ENCODE assay signal across 21 mouse cellular contexts in the genomic region with DNA sequence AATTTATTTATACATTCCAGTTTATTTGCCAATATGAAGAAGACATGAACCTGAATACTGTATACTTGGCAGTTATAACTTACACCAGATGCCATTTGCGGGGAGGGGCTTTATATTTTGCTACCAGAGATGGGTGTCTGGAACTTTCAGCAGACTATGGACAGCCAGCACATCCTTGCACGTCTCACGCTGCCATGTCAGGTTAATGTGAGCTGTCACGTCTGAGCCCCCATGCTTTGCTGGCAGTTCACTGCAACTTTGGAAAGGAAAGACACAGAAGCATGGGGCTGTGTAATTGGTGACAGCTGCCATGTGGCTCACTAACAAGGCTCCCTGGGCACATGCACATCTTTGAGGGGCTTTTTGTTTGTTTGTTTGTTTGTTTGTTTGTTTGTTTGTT.
A peak's percentile ranks its signal among the peaks of the same experiment; 100 is the strongest.
DNase-seq lines count a peak whose midpoint lies in the region; ATAC-seq lines count a peak whose summit lies in the region.
"Had no signal": no experiment of that assay in that cellular context is flagged by ENCODE, and none has a peak within 500 bp of the region (broad histone marks: within the 10 kb centered on the region; RNA-seq: fewer than 3 reads in every experiment).

No protein-coding gene starts in this region.

- no peak overlapping the region for H3K9ac ChIP-seq in forebrain, embryonic 15.5 days (replicated peaks)
- no peak overlapping the region for H3K9ac ChIP-seq in forebrain, embryonic 12.5 days
- H3K9ac ChIP-seq: embryonic facial prominence, embryonic 13.5 days; hindbrain, embryonic 12.5 days; liver, embryonic 13.5 days; lung, embryonic 15.5 days; neural tube, embryonic 13.5 days had no signal

- WGBS in forebrain, embryonic 15.5 days, result 42% methylated on average over 4 of the region's 4 CpGs
- 73% methylated on average over 4 of the region's 4 CpGs for WGBS in forebrain, embryonic 12.5 days
- 55% methylated on average over 4 of the region's 4 CpGs for WGBS in embryonic facial prominence, embryonic 10.5 days
- WGBS in midbrain, embryonic 10.5 days, result 63% methylated on average over 4 of the region's 4 CpGs

- no peaks in the 10 kb centered on the region for H3K27me3 ChIP-seq in forebrain, embryonic 15.5 days
- H3K27me3 ChIP-seq in forebrain, embryonic 12.5 days, result no peaks in the 10 kb centered on the region
- no peaks in the 10 kb centered on the region for H3K27me3 ChIP-seq in embryonic facial prominence, embryonic 10.5 days (replicated peaks; ENCODE audit: low read depth, poor library complexity, severe bottlenecking)
- peaks cover 4% of the 10 kb centered on the region; the same call in 1 of the 2 replicates for H3K27me3 ChIP-seq in midbrain, embryonic 10.5 days (ENCODE audit: low read depth, poor library complexity, severe bottlenecking)
- H3K27me3 ChIP-seq: embryonic facial prominence, embryonic 13.5 days; hindbrain, embryonic 12.5 days; liver, embryonic 13.5 days; lung, embryonic 15.5 days; neural tube, embryonic 13.5 days had no signal

- ATAC-seq in forebrain, embryonic 15.5 days (replicated peaks), result peak; percentile 92
- ATAC-seq in forebrain, embryonic 12.5 days (ENCODE audit: low FRiP score), result no peak
- ATAC-seq: activated CD4-positive, CD25-positive, alpha-beta regulatory T cell, adult 4 months; intestine, embryonic 16.5 days; Patski had no signal

- no peak overlapping the region for H3K4me2 ChIP-seq in forebrain, embryonic 15.5 days (replicated peaks)
- H3K4me2 ChIP-seq in forebrain, embryonic 12.5 days, result no peak overlapping the region
- H3K4me2 ChIP-seq: embryonic facial prominence, embryonic 13.5 days; hindbrain, embryonic 12.5 days; liver, embryonic 13.5 days; lung, embryonic 15.5 days; neural tube, embryonic 13.5 days had no signal

- H3K9me3 ChIP-seq in forebrain, embryonic 15.5 days, result no peaks in the 10 kb centered on the region
- H3K9me3 ChIP-seq in forebrain, embryonic 12.5 days, result no peaks in the 10 kb centered on the region
- no peaks in the 10 kb centered on the region for H3K9me3 ChIP-seq in embryonic facial prominence, embryonic 10.5 days
- H3K9me3 ChIP-seq in midbrain, embryonic 10.5 days (replicated peaks), result no peaks in the 10 kb centered on the region
- H3K9me3 ChIP-seq: embryonic facial prominence, embryonic 13.5 days; hindbrain, embryonic 12.5 days; liver, embryonic 13.5 days; lung, embryonic 15.5 days; neural tube, embryonic 13.5 days had no signal

- H3K36me3 ChIP-seq in forebrain, embryonic 15.5 days, result no peaks in the 10 kb centered on the region
- no peaks in the 10 kb centered on the region for H3K36me3 ChIP-seq in forebrain, embryonic 12.5 days (replicated peaks)
- no peaks in the 10 kb centered on the region for H3K36me3 ChIP-seq in embryonic facial prominence, embryonic 10.5 days (replicated peaks)
- no peaks in the 10 kb centered on the region for H3K36me3 ChIP-seq in midbrain, embryonic 10.5 days
- H3K36me3 ChIP-seq: embryonic facial prominence, embryonic 13.5 days; hindbrain, embryonic 12.5 days; liver, embryonic 13.5 days; lung, embryonic 15.5 days; neural tube, embryonic 13.5 days had no signal

- no peak overlapping the region for H3K4me3 ChIP-seq in forebrain, embryonic 15.5 days
- no peak overlapping the region for H3K4me3 ChIP-seq in forebrain, embryonic 12.5 days (replicated peaks)
- no peak overlapping the region for H3K4me3 ChIP-seq in embryonic facial prominence, embryonic 10.5 days
- H3K4me3 ChIP-seq in midbrain, embryonic 10.5 days, result no peak overlapping the region
- H3K4me3 ChIP-seq: embryonic facial prominence, embryonic 13.5 days; hindbrain, embryonic 12.5 days; layer of hippocampus, adult 2 months; liver, embryonic 13.5 days; lung, embryonic 15.5 days; neural tube, embryonic 13.5 days had no signal

- DNase-seq in embryonic facial prominence, embryonic 10.5 days (ENCODE audit: low spot score), result peak; percentile 12
- peak; percentile 27 for DNase-seq in midbrain, embryonic 10.5 days (ENCODE audit: low spot score)
- peak; percentile 17 for DNase-seq in retina, embryonic 14.5 days (ENCODE audit: low spot score)
- DNase-seq in right cerebral cortex, postnatal 36 days (ENCODE audit: low spot score in 2 of 2), result no peak
- DNase-seq in urinary bladder, postnatal 4 days (ENCODE audit: low spot score in 2 of 2), result no peak
- DNase-seq: adrenal gland, postnatal 25 days; cerebellum, postnatal 36 days; heart, adult 18-20 months; liver, embryonic 13.5 days had no signal

- peak overlapping the region; percentile 43 for H3K27ac ChIP-seq in forebrain, embryonic 15.5 days (replicated peaks)
- H3K27ac ChIP-seq in forebrain, embryonic 12.5 days, result no peak overlapping the region
- no peak overlapping the region for H3K27ac ChIP-seq in embryonic facial prominence, embryonic 10.5 days (replicated peaks)
- no peak overlapping the region for H3K27ac ChIP-seq in midbrain, embryonic 10.5 days (replicated peaks)
- H3K27ac ChIP-seq: hindbrain, embryonic 12.5 days; kidney, postnatal 0 days; layer of hippocampus, adult 2 months; liver, embryonic 13.5 days; lung, embryonic 15.5 days; macrophage; neural tube, embryonic 13.5 days had no signal

- H3K4me1 ChIP-seq in forebrain, embryonic 15.5 days, result peaks cover 27% of the 10 kb centered on the region
- H3K4me1 ChIP-seq in forebrain, embryonic 12.5 days, result peaks cover 8% of the 10 kb centered on the region; the same call in 1 of the 2 replicates
- peaks cover 4% of the 10 kb centered on the region; the same call in 1 of the 2 replicates for H3K4me1 ChIP-seq in embryonic facial prominence, embryonic 10.5 days
- H3K4me1 ChIP-seq in midbrain, embryonic 10.5 days, result peaks cover 21% of the 10 kb centered on the region
- H3K4me1 ChIP-seq: liver, embryonic 13.5 days; lung, embryonic 15.5 days; neural tube, embryonic 13.5 days had no signal

Comparison
In these comparisons a context has a peak if more than half of its experiments do, and no peak if none do; other contexts are left out.
1. DNase-seq: peak in embryonic facial prominence, embryonic 10.5 days (single experiment), midbrain, embryonic 10.5 days (single experiment) and retina, embryonic 14.5 days (single experiment); none in right cerebral cortex, postnatal 36 days (0 of 2) and urinary bladder, postnatal 4 days (0 of 2).